Mouse (Mus musculus) forebrain, embryonic 16.5 days (tissue): Measurements from ENCODE around the gene Cxadr. TPM values are rescaled to one million over a fixed set of nuclear protein-coding genes. Genes with fewer than 3 reads are reported as not detected.

Experiments used
- ATAC-seq: fragments of 200-750 bp; cut with Nextera tagmentation; 2 replicates; pipeline ENCODE4 v1.8.0; 2017; ENCODE audit warnings: mild to moderate bottlenecking, moderate library complexity
- H3K27ac ChIP-seq: fragments of 300-500 bp; sonication (generic); 2 replicates; pipeline ENCODE4 v1.5.1; 2014; ENCODE audit warnings: low read length, control low read depth
- H3K27me3 ChIP-seq: fragments of 300-500 bp; sonication (generic); replicated peaks from 2 replicates; pipeline ENCODE4 v1.6.1; 2014; ENCODE audit warnings: low read length; ENCODE audit not compliant: control insufficient read depth, insufficient read depth
- H3K36me3 ChIP-seq: fragments of 300-500 bp; sonication (generic); 2 replicates; pipeline ENCODE4 v1.6.1; 2014; ENCODE audit not compliant: control insufficient read depth, insufficient read depth
- H3K4me1 ChIP-seq: fragments of 300-500 bp; sonication (generic); replicated peaks from 2 replicates; pipeline ENCODE4 v1.6.1; 2014; ENCODE audit warnings: low read length; ENCODE audit not compliant: control insufficient read depth, insufficient read depth
- H3K4me2 ChIP-seq: fragments of 300-500 bp; sonication (generic); 2 replicates; pipeline ENCODE4 v1.6.1; 2014; ENCODE audit warnings: mild to moderate bottlenecking, low read length, control low read depth
- H3K4me3 ChIP-seq: fragments of 300-500 bp; sonication (generic); replicated peaks from 2 replicates; pipeline ENCODE4 v1.5.1; 2014; ENCODE audit warnings: mild to moderate bottlenecking, low read length, control low read depth
- H3K9ac ChIP-seq: fragments of 300-500 bp; sonication (generic); replicated peaks from 2 replicates; pipeline ENCODE4 v1.6.1; 2014; ENCODE audit warnings: low read depth, low read length, control low read depth
- H3K9me3 ChIP-seq: fragments of 300-500 bp; sonication (generic); 2 replicates; pipeline ENCODE4 v1.6.1; 2016; ENCODE audit warnings: low read length; ENCODE audit not compliant: control insufficient read depth
- WGBS: fragments of 180-500 bp; shearing (Covaris S2); extraction: QIAGEN DNeasy Blood & Tissue Kit; methylation state at CpG from one replicate; pipeline ENCODE4 v1.1.7; 2014; 5-methylcytosine and 5-hydroxymethylcytosine counted together
- polyA plus RNA-seq: library from polyadenylated mRNA; unstranded; fragments of >200 nt; fragmentation: Nextera tagmentation; extraction: Ambion mirVana; gene quantifications from 2 replicates; pipeline ENCODE4 v1.2.1, GENCODE M21; 2015

Gene Cxadr
- polyA plus RNA-seq: 184 and 188 TPM in 2 replicates

GRCm38 (mm10) chr16:78301183-78301830 is at the start of gene Cxadr:
Cxadr (plus strand) TSS chr16:78301489.
- H3K4me2 ChIP-seq: peak within 1 kb of the TSS; percentile 90
- no peaks in the 10 kb centered on the region for H3K9me3 ChIP-seq
- H3K9ac ChIP-seq: peak within 1 kb of the TSS; percentile 95
- ATAC-seq: peak; percentile 97
- under 1% methylated on average over 33 of the region's 34 CpGs for WGBS
- no peaks in the 10 kb centered on the region for H3K36me3 ChIP-seq
- peak within 1 kb of the TSS; percentile 95 for H3K27ac ChIP-seq
- H3K27me3 ChIP-seq: no peaks in the 10 kb centered on the region
- peak within 1 kb of the TSS; percentile 98 for H3K4me3 ChIP-seq
- peaks cover 26% of the 10 kb centered on the region for H3K4me1 ChIP-seq

GRCm38 (mm10) chr16:78258989-78259388 is 42.3 kb upstream of the Cxadr start:
- WGBS: 47% methylated on average over 4 of the region's 4 CpGs
- no peaks in the 10 kb centered on the region for H3K4me1 ChIP-seq
- no peak overlapping the region for H3K27ac ChIP-seq
- H3K27me3 ChIP-seq: no peaks in the 10 kb centered on the region
- ATAC-seq: peak; percentile 54; the same call in 1 of the 2 replicates
- H3K9me3 ChIP-seq: no peaks in the 10 kb centered on the region
- H3K9ac ChIP-seq: no peak overlapping the region
- no peak overlapping the region for H3K4me2 ChIP-seq
- H3K4me3 ChIP-seq: no peak overlapping the region
- no peaks in the 10 kb centered on the region for H3K36me3 ChIP-seq

- no peaks in the 10 kb centered on the region for H3K9me3 ChIP-seq
- H3K9ac ChIP-seq: no peak overlapping the region
- H3K27ac ChIP-seq: no peak overlapping the region
- H3K36me3 ChIP-seq: no peaks in the 10 kb centered on the region
- H3K4me2 ChIP-seq: no peak overlapping the region
- H3K4me3 ChIP-seq: no peak overlapping the region
- no peak for ATAC-seq
- peaks cover 7% of the 10 kb centered on the region; the same call in 1 of the 2 replicates for H3K4me1 ChIP-seq
- WGBS: 87% methylated on average over 10 of the region's 10 CpGs
- H3K27me3 ChIP-seq: no peaks in the 10 kb centered on the region
Observed at GRCm38 (mm10) chr16:78260070-78260879, 41.0 kb upstream of the Cxadr start.

GRCm38 (mm10) chr16:78261520-78261919 is 39.8 kb upstream of the Cxadr start:
- Histone ChIP-seq H3K4me2 (no peak overlapping the region), H3K27ac (no peak overlapping the region), H3K4me1 (peaks cover 7% of the 10 kb centered on the region; the same call in 1 of the 2 replicates), H3K36me3 (no peaks in the 10 kb centered on the region), H3K9me3 (no peaks in the 10 kb centered on the region), H3K9ac (no peak overlapping the region), H3K27me3 (no peaks in the 10 kb centered on the region), H3K4me3 (no peak overlapping the region)
- ATAC-seq: no peak
- 78% methylated on average over 3 of the region's 3 CpGs for WGBS

- no peak for ATAC-seq
- Histone ChIP-seq H3K4me2 (peak overlapping the region; percentile 61), H3K9ac (peak overlapping the region; percentile 24; the same call in 1 of the 2 replicates), H3K36me3 (no peaks in the 10 kb centered on the region), H3K9me3 (no peaks in the 10 kb centered on the region), H3K27me3 (no peaks in the 10 kb centered on the region; the same call in 1 of the 2 replicates), H3K4me3 (peak overlapping the region; percentile 42), H3K27ac (no peak overlapping the region), H3K4me1 (peaks cover 7% of the 10 kb centered on the region; the same call in 1 of the 2 replicates)
- 12% methylated on average over 16 of the region's 16 CpGs for WGBS
Observed at GRCm38 (mm10) chr16:78264442-78265150, 36.7 kb upstream of the Cxadr start.

GRCm38 (mm10) chr16:78265151-78265590 is 36.1 kb upstream of the Cxadr start:
- Histone ChIP-seq H3K4me2 (peak overlapping the region; percentile 61), H3K9ac (peak overlapping the region; percentile 24; the same call in 1 of the 2 replicates), H3K36me3 (no peaks in the 10 kb centered on the region), H3K4me3 (peak overlapping the region; percentile 42), H3K27me3 (no peaks in the 10 kb centered on the region; the same call in 1 of the 2 replicates), H3K9me3 (no peaks in the 10 kb centered on the region), H3K4me1 (peaks cover 7% of the 10 kb centered on the region; the same call in 1 of the 2 replicates), H3K27ac (no peak overlapping the region)
- ATAC-seq: peak; percentile 68
- WGBS: 0% methylated on average over 7 of the region's 7 CpGs

GRCm38 (mm10) chr16:78265826-78266225 is 35.5 kb upstream of the Cxadr start:
- Histone ChIP-seq H3K4me2 (no peak overlapping the region), H3K4me3 (no peak overlapping the region), H3K36me3 (no peaks in the 10 kb centered on the region), H3K9me3 (no peaks in the 10 kb centered on the region), H3K27me3 (no peaks in the 10 kb centered on the region; the same call in 1 of the 2 replicates), H3K4me1 (peaks cover 7% of the 10 kb centered on the region; the same call in 1 of the 2 replicates), H3K9ac (no peak overlapping the region), H3K27ac (no peak overlapping the region)
- WGBS: 24% methylated on average over 11 of the region's 11 CpGs
- no peak for ATAC-seq

GRCm38 (mm10) chr16:78267453-78267852 is 33.8 kb upstream of the Cxadr start:
- H3K4me1 ChIP-seq: peaks cover 7% of the 10 kb centered on the region; the same call in 1 of the 2 replicates
- no peak overlapping the region for H3K4me3 ChIP-seq
- no peak overlapping the region for H3K9ac ChIP-seq
- H3K9me3 ChIP-seq: no peaks in the 10 kb centered on the region
- ATAC-seq: no peak
- no peak overlapping the region for H3K27ac ChIP-seq
- no peak overlapping the region for H3K4me2 ChIP-seq
- no peaks in the 10 kb centered on the region for H3K36me3 ChIP-seq
- H3K27me3 ChIP-seq: no peaks in the 10 kb centered on the region; the same call in 1 of the 2 replicates
